Comparison of ENCODE assay signal across 23 mouse cellular contexts in the genomic region with DNA sequence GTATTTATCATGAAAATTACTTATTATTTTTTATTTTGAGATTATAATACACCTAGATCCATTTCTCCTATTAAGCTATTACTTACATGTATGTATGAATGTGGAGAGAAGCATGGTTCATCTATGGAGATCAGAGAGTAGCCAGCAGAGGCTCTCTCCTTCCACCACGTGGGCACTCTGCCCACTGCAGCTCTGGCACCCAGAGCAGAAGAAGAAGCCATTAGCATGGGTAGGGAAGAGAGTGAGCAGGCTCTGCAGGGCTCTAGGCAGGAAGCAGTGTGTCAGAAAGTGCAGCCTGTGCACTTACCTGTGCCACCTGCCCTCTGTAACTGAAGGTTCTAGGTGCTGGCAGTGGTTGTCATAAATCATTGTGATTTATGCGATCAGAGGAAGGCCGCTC.
DNase-seq lines count a peak whose midpoint lies in the region; ATAC-seq and TF ChIP-seq lines count a peak whose summit lies in the region.
"Had no signal": no experiment of that assay in that cellular context is flagged by ENCODE, and none has a peak within 500 bp of the region (broad histone marks: within the 10 kb centered on the region; RNA-seq: fewer than 3 reads in every experiment).

No protein-coding gene starts in this region.

- H3K4me1 ChIP-seq in forebrain, postnatal 0 days (ENCODE audit: insufficient read depth): no peaks in the 10 kb centered on the region
- peaks cover 8% of the 10 kb centered on the region for H3K4me1 ChIP-seq in forebrain, embryonic 13.5 days
- no peaks in the 10 kb centered on the region for H3K4me1 ChIP-seq in midbrain, embryonic 13.5 days (replicated peaks)
- no peaks in the 10 kb centered on the region for H3K4me1 ChIP-seq in midbrain, embryonic 14.5 days (ENCODE audit: control insufficient read depth, insufficient read depth, low read length)
- H3K4me1 ChIP-seq in thymus, adult 2 months (replicated peaks; ENCODE audit: control insufficient read depth, insufficient read depth, low read length): no peaks in the 10 kb centered on the region
- H3K4me1 ChIP-seq: limb, embryonic 13.5 days; liver, embryonic 13.5 days had no signal

- no peak for DNase-seq in forebrain, postnatal 0 days
- DNase-seq in midbrain, embryonic 14.5 days: no peak
- DNase-seq in cerebellum, adult 9-10 months: peak; percentile 43
- no peak for DNase-seq in thymus, adult 2 months
- no peak for DNase-seq in right cerebral cortex, adult 2 months (ENCODE audit: low spot score in 2 of 2)
- DNase-seq: adrenal gland, postnatal 14 days; gastrocnemius, postnatal 25 days; kidney, adult 8-10 months; kidney, postnatal 10 days; liver, embryonic 13.5 days; lung, embryonic 14.5 days; retina, postnatal 1 day; thymus, postnatal 4 days had no signal

- peaks cover 47% of the 10 kb centered on the region for H3K36me3 ChIP-seq in forebrain, postnatal 0 days (ENCODE audit: insufficient read depth)
- H3K36me3 ChIP-seq in forebrain, embryonic 13.5 days (ENCODE audit: poor library complexity, severe bottlenecking): peaks cover 31% of the 10 kb centered on the region
- H3K36me3 ChIP-seq in midbrain, embryonic 13.5 days: peaks cover 48% of the 10 kb centered on the region
- H3K36me3 ChIP-seq in midbrain, embryonic 14.5 days (ENCODE audit: control insufficient read depth, insufficient read depth, low read length): peaks cover 78% of the 10 kb centered on the region
- no peaks in the 10 kb centered on the region for H3K36me3 ChIP-seq in thymus, adult 2 months (ENCODE audit: control insufficient read depth, insufficient read depth, low read length)
- H3K36me3 ChIP-seq: limb, embryonic 13.5 days; liver, embryonic 13.5 days had no signal

- H3K4me2 ChIP-seq in forebrain, postnatal 0 days (ENCODE audit: low read depth): no peak overlapping the region
- no peak overlapping the region for H3K4me2 ChIP-seq in forebrain, embryonic 13.5 days
- H3K4me2 ChIP-seq in midbrain, embryonic 13.5 days (replicated peaks): no peak overlapping the region
- no peak overlapping the region for H3K4me2 ChIP-seq in midbrain, embryonic 14.5 days (ENCODE audit: low read length)
- H3K4me2 ChIP-seq: hindbrain, embryonic 13.5 days; limb, embryonic 13.5 days; liver, embryonic 13.5 days; lung, embryonic 14.5 days; midbrain, embryonic 12.5 days; neural tube, embryonic 13.5 days had no signal

- TF ChIP-seq CTCF in forebrain, postnatal 0 days (IDR thresholded peaks at IDR 0.05; ENCODE audit: low read depth): no peak
- no peak for TF ChIP-seq CTCF in thymus, adult 2 months (IDR thresholded peaks at IDR 0.05; ENCODE audit: borderline replicate concordance, control insufficient read depth, extremely low read depth, insufficient read depth, low read length, poor library complexity)

- peak; percentile 47 for ATAC-seq in forebrain, postnatal 0 days
- ATAC-seq in forebrain, embryonic 13.5 days: no peak
- ATAC-seq in midbrain, embryonic 13.5 days: no peak
- no peak for ATAC-seq in midbrain, embryonic 14.5 days (ENCODE audit: low FRiP score, low TSS enrichment)
- ATAC-seq: CD4-positive, CD25-positive, alpha-beta regulatory T cell, adult 4 months; forebrain, embryonic 14.5 days; inflammation-experienced regulatory T-cells, adult 6 months had no signal

- TF ChIP-seq POLR2A in thymus, adult 2 months (IDR thresholded peaks at IDR 0.05; ENCODE audit: control insufficient read depth, extremely low read depth, insufficient read depth, low read length, poor library complexity): no peak

- H3K27ac ChIP-seq in forebrain, postnatal 0 days (ENCODE audit: low read depth, low read length): no peak overlapping the region
- H3K27ac ChIP-seq in forebrain, embryonic 13.5 days: no peak overlapping the region
- H3K27ac ChIP-seq in midbrain, embryonic 13.5 days: peak overlapping the region; percentile 44; the same call in 1 of the 2 replicates
- H3K27ac ChIP-seq in midbrain, embryonic 14.5 days (replicated peaks; ENCODE audit: low read depth, low read length): no peak overlapping the region
- H3K27ac ChIP-seq in thymus, adult 2 months (ENCODE audit: control insufficient read depth, insufficient read depth, low read length): no peak overlapping the region
- H3K27ac ChIP-seq: hindbrain, embryonic 13.5 days; limb, embryonic 13.5 days; liver, embryonic 13.5 days; midbrain, embryonic 12.5 days; neural tube, embryonic 13.5 days had no signal

- 86% methylated on average over 3 of the region's 3 CpGs for WGBS in forebrain, postnatal 0 days
- 89% methylated on average over 3 of the region's 3 CpGs for WGBS in forebrain, embryonic 13.5 days
- 90% methylated on average over 3 of the region's 3 CpGs for WGBS in midbrain, embryonic 13.5 days
- 86% methylated on average over 3 of the region's 3 CpGs for WGBS in midbrain, embryonic 14.5 days
- WGBS in thymus, adult 2 months: 80% methylated on average over 3 of the region's 3 CpGs

- no peaks in the 10 kb centered on the region for H3K9me3 ChIP-seq in forebrain, postnatal 0 days (ENCODE audit: low read length)
- H3K9me3 ChIP-seq in forebrain, embryonic 13.5 days (replicated peaks): no peaks in the 10 kb centered on the region
- H3K9me3 ChIP-seq in midbrain, embryonic 13.5 days: no peaks in the 10 kb centered on the region
- no peaks in the 10 kb centered on the region for H3K9me3 ChIP-seq in midbrain, embryonic 14.5 days (ENCODE audit: control insufficient read depth, low read length)
- H3K9me3 ChIP-seq: hindbrain, embryonic 13.5 days; limb, embryonic 13.5 days; liver, embryonic 13.5 days; midbrain, embryonic 12.5 days; neural tube, embryonic 13.5 days had no signal

- H3K4me3 ChIP-seq in forebrain, postnatal 0 days (ENCODE audit: low read depth, low read length): no peak overlapping the region
- no peak overlapping the region for H3K4me3 ChIP-seq in forebrain, embryonic 13.5 days
- H3K4me3 ChIP-seq in midbrain, embryonic 13.5 days (replicated peaks): no peak overlapping the region
- no peak overlapping the region for H3K4me3 ChIP-seq in midbrain, embryonic 14.5 days (replicated peaks; ENCODE audit: low read depth, low read length)
- H3K4me3 ChIP-seq in thymus, adult 2 months (ENCODE audit: control insufficient read depth, insufficient read depth, low read length): no peak overlapping the region
- H3K4me3 ChIP-seq: hindbrain, embryonic 13.5 days; limb, embryonic 13.5 days; liver, embryonic 13.5 days; midbrain, embryonic 12.5 days; myocyte; neural tube, embryonic 13.5 days had no signal

- no peak overlapping the region for H3K9ac ChIP-seq in forebrain, postnatal 0 days
- no peak overlapping the region for H3K9ac ChIP-seq in forebrain, embryonic 13.5 days
- H3K9ac ChIP-seq in midbrain, embryonic 13.5 days (replicated peaks): no peak overlapping the region
- H3K9ac ChIP-seq in midbrain, embryonic 14.5 days (replicated peaks; ENCODE audit: low read length): no peak overlapping the region
- H3K9ac ChIP-seq: hindbrain, embryonic 13.5 days; limb, embryonic 13.5 days; liver, embryonic 13.5 days; lung, embryonic 14.5 days; midbrain, embryonic 12.5 days; neural tube, embryonic 13.5 days had no signal

- H3K27me3 ChIP-seq in forebrain, postnatal 0 days (ENCODE audit: insufficient read depth, low read length): no peaks in the 10 kb centered on the region
- no peaks in the 10 kb centered on the region for H3K27me3 ChIP-seq in forebrain, embryonic 13.5 days
- no peaks in the 10 kb centered on the region for H3K27me3 ChIP-seq in midbrain, embryonic 13.5 days
- H3K27me3 ChIP-seq in midbrain, embryonic 14.5 days (ENCODE audit: control insufficient read depth, insufficient read depth, low read length): no peaks in the 10 kb centered on the region
- H3K27me3 ChIP-seq in thymus, adult 2 months (ENCODE audit: control insufficient read depth, insufficient read depth, low read length): no peaks in the 10 kb centered on the region
- H3K27me3 ChIP-seq: hindbrain, embryonic 13.5 days; limb, embryonic 13.5 days; liver, embryonic 13.5 days; midbrain, embryonic 12.5 days; neural tube, embryonic 13.5 days had no signal
